Mouse (Mus musculus): ENCODE measurements around the gene Slc25a19. TPM values are rescaled to one million over a fixed set of nuclear protein-coding genes. Genes with fewer than 3 reads are reported as not detected.

Gene Slc25a19
- polyA plus RNA-seq, 1 experiment = 1.3 TPM

GRCm38 (mm10) chr11:115608421-115609399, 19.4 kb downstream of the Slc25a19 start:
- no peaks in the 10 kb centered on the region for H3K9me3 ChIP-seq (ENCODE audit: control insufficient read depth, low read length)
- peaks cover 58% of the 10 kb centered on the region for H3K4me1 ChIP-seq (ENCODE audit: control insufficient read depth)
- H3K4me3 ChIP-seq (replicated peaks) = no peak overlapping the region
- TF ChIP-seq GATA1 (IDR thresholded peaks at IDR 0.05; ENCODE audit: low read length) = no peak
- TF ChIP-seq TAL1 (IDR thresholded peaks at IDR 0.05; ENCODE audit: low read length) = no peak
- H3K27me3 ChIP-seq (ENCODE audit: control insufficient read depth) = no peaks in the 10 kb centered on the region
- peaks cover 68% of the 10 kb centered on the region for H3K36me3 ChIP-seq (ENCODE audit: control insufficient read depth)

- no peak for TF ChIP-seq GATA1 (IDR thresholded peaks at IDR 0.05; ENCODE audit: low read length)
- no peak for TF ChIP-seq TAL1 (IDR thresholded peaks at IDR 0.05; ENCODE audit: low read length)
- Histone ChIP-seq H3K27me3 (ENCODE audit: control insufficient read depth) (no peaks in the 10 kb centered on the region), H3K4me1 (ENCODE audit: control insufficient read depth) (peaks cover 56% of the 10 kb centered on the region), H3K36me3 (ENCODE audit: control insufficient read depth) (peaks cover 77% of the 10 kb centered on the region), H3K9me3 (ENCODE audit: control insufficient read depth, low read length) (no peaks in the 10 kb centered on the region), H3K4me3 (replicated peaks) (no peak overlapping the region)
Measured at GRCm38 (mm10) chr11:115606733-115607132, 21.4 kb downstream of the Slc25a19 start.

GRCm38 (mm10) chr11:115604304-115604696, 23.8 kb downstream of the Slc25a19 start:
- Histone ChIP-seq H3K36me3 (ENCODE audit: control insufficient read depth) (peaks cover 76% of the 10 kb centered on the region), H3K4me1 (ENCODE audit: control insufficient read depth) (peaks cover 61% of the 10 kb centered on the region), H3K9me3 (ENCODE audit: control insufficient read depth, low read length) (no peaks in the 10 kb centered on the region), H3K27me3 (ENCODE audit: control insufficient read depth) (no peaks in the 10 kb centered on the region), H3K4me3 (replicated peaks) (peak overlapping the region; percentile 70)
- TF ChIP-seq GATA1 (IDR thresholded peaks at IDR 0.05; ENCODE audit: low read length) (no peak), TAL1 (IDR thresholded peaks at IDR 0.05; ENCODE audit: low read length) (no peak)

GRCm38 (mm10) chr11:115603476-115604303, 24.4 kb downstream of the Slc25a19 start, which contains the start of the genes Mrps7 and Gga3:
Gene Mrps7, plus strand, starts transcription at chr11:115603925.
Gene Gga3, minus strand, starts transcription at chr11:115604051.
- H3K4me3 ChIP-seq (replicated peaks) = peak within 1 kb of the TSS; percentile 70
- H3K36me3 ChIP-seq (ENCODE audit: control insufficient read depth) = peaks cover 74% of the 10 kb centered on the region
- peaks cover 55% of the 10 kb centered on the region for H3K4me1 ChIP-seq (ENCODE audit: control insufficient read depth)
- TF ChIP-seq TAL1 (IDR thresholded peaks at IDR 0.05; ENCODE audit: low read length) (no peak), GATA1 (IDR thresholded peaks at IDR 0.05; ENCODE audit: low read length) (no peak)
- H3K27me3 ChIP-seq (ENCODE audit: control insufficient read depth) = no peaks in the 10 kb centered on the region
- no peaks in the 10 kb centered on the region for H3K9me3 ChIP-seq (ENCODE audit: control insufficient read depth, low read length)

GRCm38 (mm10) chr11:115603128-115603475, 25.0 kb downstream of the Slc25a19 start:
- Histone ChIP-seq H3K36me3 (ENCODE audit: control insufficient read depth) (peaks cover 74% of the 10 kb centered on the region), H3K4me3 (replicated peaks) (peak overlapping the region; percentile 70), H3K9me3 (ENCODE audit: control insufficient read depth, low read length) (no peaks in the 10 kb centered on the region), H3K4me1 (ENCODE audit: control insufficient read depth) (peaks cover 57% of the 10 kb centered on the region), H3K27me3 (ENCODE audit: control insufficient read depth) (no peaks in the 10 kb centered on the region)
- no peak for TF ChIP-seq TAL1 (IDR thresholded peaks at IDR 0.05; ENCODE audit: low read length)
- TF ChIP-seq GATA1 (IDR thresholded peaks at IDR 0.05; ENCODE audit: low read length) = no peak

GRCm38 (mm10) chr11:115601174-115601573, 26.9 kb downstream of the Slc25a19 start:
- Histone ChIP-seq H3K36me3 (ENCODE audit: control insufficient read depth) (peaks cover 72% of the 10 kb centered on the region), H3K4me1 (ENCODE audit: control insufficient read depth) (peaks cover 56% of the 10 kb centered on the region), H3K9me3 (ENCODE audit: control insufficient read depth, low read length) (no peaks in the 10 kb centered on the region), H3K4me3 (replicated peaks) (no peak overlapping the region), H3K27me3 (ENCODE audit: control insufficient read depth) (no peaks in the 10 kb centered on the region)
- TF ChIP-seq GATA1 (IDR thresholded peaks at IDR 0.05; ENCODE audit: low read length) (no peak), TAL1 (IDR thresholded peaks at IDR 0.05; ENCODE audit: low read length) (no peak)

GRCm38 (mm10) chr11:115600743-115601142, 27.4 kb downstream of the Slc25a19 start:
- Histone ChIP-seq H3K4me3 (replicated peaks) (no peak overlapping the region), H3K4me1 (ENCODE audit: control insufficient read depth) (peaks cover 56% of the 10 kb centered on the region), H3K9me3 (ENCODE audit: control insufficient read depth, low read length) (no peaks in the 10 kb centered on the region), H3K27me3 (ENCODE audit: control insufficient read depth) (no peaks in the 10 kb centered on the region), H3K36me3 (ENCODE audit: control insufficient read depth) (peaks cover 72% of the 10 kb centered on the region)
- TF ChIP-seq GATA1 (IDR thresholded peaks at IDR 0.05; ENCODE audit: low read length) = no peak
- no peak for TF ChIP-seq TAL1 (IDR thresholded peaks at IDR 0.05; ENCODE audit: low read length)

GRCm38 (mm10) chr11:115599722-115600121, 28.4 kb downstream of the Slc25a19 start:
- Histone ChIP-seq H3K4me1 (ENCODE audit: control insufficient read depth) (peaks cover 45% of the 10 kb centered on the region), H3K27me3 (ENCODE audit: control insufficient read depth) (no peaks in the 10 kb centered on the region), H3K9me3 (ENCODE audit: control insufficient read depth, low read length) (no peaks in the 10 kb centered on the region), H3K36me3 (ENCODE audit: control insufficient read depth) (peaks cover 71% of the 10 kb centered on the region), H3K4me3 (replicated peaks) (peak overlapping the region; percentile 5)
- TF ChIP-seq TAL1 (IDR thresholded peaks at IDR 0.05; ENCODE audit: low read length) = no peak
- TF ChIP-seq GATA1 (IDR thresholded peaks at IDR 0.05; ENCODE audit: low read length) = no peak

- no peaks in the 10 kb centered on the region for H3K9me3 ChIP-seq (ENCODE audit: control insufficient read depth, low read length)
- peaks cover 85% of the 10 kb centered on the region for H3K36me3 ChIP-seq (ENCODE audit: control insufficient read depth)
- peaks cover 40% of the 10 kb centered on the region for H3K4me1 ChIP-seq (ENCODE audit: control insufficient read depth)
- H3K27me3 ChIP-seq (ENCODE audit: control insufficient read depth) = no peaks in the 10 kb centered on the region
- no peak for TF ChIP-seq GATA1 (IDR thresholded peaks at IDR 0.05; ENCODE audit: low read length)
- no peak for TF ChIP-seq TAL1 (IDR thresholded peaks at IDR 0.05; ENCODE audit: low read length)
- H3K4me3 ChIP-seq (replicated peaks) = no peak overlapping the region
Measured at GRCm38 (mm10) chr11:115598309-115598708, 29.8 kb downstream of the Slc25a19 start.

Measured in erythroblast, embryonic 14.5 days (primary cell).